Mouse (Mus musculus): ENCODE measurements around the gene Hoxd3. TPM values are rescaled to one million over a fixed set of nuclear protein-coding genes. Genes with fewer than 3 reads are reported as not detected.

Gene Hoxd3
- polyA plus RNA-seq, 1 experiment from 2014 or later = 0.08 TPM

GRCm38 (mm10) chr2:74676376-74677052, 35.2 kb upstream of the Hoxd3 start:
- ATAC-seq (replicated peaks; ENCODE audit: low FRiP score) (no peak), DNase-seq (ENCODE audit: low spot score) (peak; percentile 50)
- WGBS = under 1% methylated on average over 9 of the region's 9 CpGs

GRCm38 (mm10) chr2:74677106-74677505, 34.6 kb upstream of the Hoxd3 start:
- ATAC-seq (replicated peaks; ENCODE audit: low FRiP score) (no peak), DNase-seq (ENCODE audit: low spot score) (no peak)
- Histone ChIP-seq H3K4me2 (ENCODE audit: low read depth, low read length, severe bottlenecking) (no peak overlapping the region), H3K9ac (ENCODE audit: low read length) (no peak overlapping the region), H3K4me3 (ENCODE audit: low read depth, low read length) (no peak overlapping the region), H3K27ac (ENCODE audit: low read depth, low read length) (no peak overlapping the region), H3K9me3 (ENCODE audit: control insufficient read depth, low read length) (no peaks in the 10 kb centered on the region), H3K4me1 (replicated peaks; ENCODE audit: control insufficient read depth, insufficient read depth, low read length) (peaks cover 6% of the 10 kb centered on the region; the same call in 1 of the 2 replicates), H3K27me3 (ENCODE audit: control insufficient read depth, insufficient read depth, low read length) (peaks cover 100% of the 10 kb centered on the region), H3K36me3 (ENCODE audit: control insufficient read depth, insufficient read depth, low read length) (no peaks in the 10 kb centered on the region)
- 9% methylated on average over 2 of the region's 2 CpGs for WGBS

More at GRCm38 (mm10) chr2:74676376-74677052, 35.2 kb upstream of the Hoxd3 start:
- no peaks in the 10 kb centered on the region for H3K36me3 ChIP-seq (ENCODE audit: control insufficient read depth, insufficient read depth, low read length)
- H3K4me3 ChIP-seq (ENCODE audit: low read depth, low read length) = no peak overlapping the region
- no peak overlapping the region for H3K27ac ChIP-seq (ENCODE audit: low read depth, low read length)
- H3K4me1 ChIP-seq (replicated peaks; ENCODE audit: control insufficient read depth, insufficient read depth, low read length) = peaks cover 4% of the 10 kb centered on the region; the same call in 1 of the 2 replicates
- H3K9ac ChIP-seq (ENCODE audit: low read length) = no peak overlapping the region
- no peaks in the 10 kb centered on the region for H3K9me3 ChIP-seq (ENCODE audit: control insufficient read depth, low read length)
- H3K27me3 ChIP-seq (ENCODE audit: control insufficient read depth, insufficient read depth, low read length) = peaks cover 100% of the 10 kb centered on the region
- H3K4me2 ChIP-seq (ENCODE audit: low read depth, low read length, severe bottlenecking) = no peak overlapping the region

GRCm38 (mm10) chr2:74678891-74679595, 32.7 kb upstream of the Hoxd3 start, which contains the start of gene Hoxd11:
Gene Hoxd11, plus strand, starts transcription at chr2:74679557.
- no peak for ATAC-seq (replicated peaks; ENCODE audit: low FRiP score)
- Histone ChIP-seq H3K27ac (ENCODE audit: low read depth, low read length) (no peak within 1 kb of the TSS), H3K4me1 (replicated peaks; ENCODE audit: control insufficient read depth, insufficient read depth, low read length) (peaks cover 5% of the 10 kb centered on the region; the same call in 1 of the 2 replicates), H3K4me2 (ENCODE audit: low read depth, low read length, severe bottlenecking) (no peak within 1 kb of the TSS), H3K9ac (ENCODE audit: low read length) (no peak within 1 kb of the TSS), H3K36me3 (ENCODE audit: control insufficient read depth, insufficient read depth, low read length) (no peaks in the 10 kb centered on the region), H3K9me3 (ENCODE audit: control insufficient read depth, low read length) (no peaks in the 10 kb centered on the region), H3K4me3 (ENCODE audit: low read depth, low read length) (no peak within 1 kb of the TSS), H3K27me3 (ENCODE audit: control insufficient read depth, insufficient read depth, low read length) (peaks cover 100% of the 10 kb centered on the region)
- peak; percentile 54 for DNase-seq (ENCODE audit: low spot score)
- 2% methylated on average over 15 of the region's 15 CpGs for WGBS

GRCm38 (mm10) chr2:74679596-74679971, 32.1 kb upstream of the Hoxd3 start:
- under 1% methylated on average over 26 of the region's 26 CpGs for WGBS
- H3K27ac ChIP-seq (ENCODE audit: low read depth, low read length) = no peak overlapping the region
- DNase-seq (ENCODE audit: low spot score) (no peak), ATAC-seq (replicated peaks; ENCODE audit: low FRiP score) (no peak)
- peaks cover 5% of the 10 kb centered on the region; the same call in 1 of the 2 replicates for H3K4me1 ChIP-seq (replicated peaks; ENCODE audit: control insufficient read depth, insufficient read depth, low read length)
- no peak overlapping the region for H3K4me3 ChIP-seq (ENCODE audit: low read depth, low read length)
- no peaks in the 10 kb centered on the region for H3K36me3 ChIP-seq (ENCODE audit: control insufficient read depth, insufficient read depth, low read length)
- no peak overlapping the region for H3K4me2 ChIP-seq (ENCODE audit: low read depth, low read length, severe bottlenecking)
- no peaks in the 10 kb centered on the region for H3K9me3 ChIP-seq (ENCODE audit: control insufficient read depth, low read length)
- peaks cover 100% of the 10 kb centered on the region for H3K27me3 ChIP-seq (ENCODE audit: control insufficient read depth, insufficient read depth, low read length)
- no peak overlapping the region for H3K9ac ChIP-seq (ENCODE audit: low read length)

- Histone ChIP-seq H3K27ac (ENCODE audit: low read depth, low read length) (no peak overlapping the region), H3K27me3 (ENCODE audit: control insufficient read depth, insufficient read depth, low read length) (peaks cover 100% of the 10 kb centered on the region), H3K4me3 (ENCODE audit: low read depth, low read length) (no peak overlapping the region), H3K9ac (ENCODE audit: low read length) (no peak overlapping the region), H3K36me3 (ENCODE audit: control insufficient read depth, insufficient read depth, low read length) (no peaks in the 10 kb centered on the region), H3K9me3 (ENCODE audit: control insufficient read depth, low read length) (no peaks in the 10 kb centered on the region), H3K4me1 (replicated peaks; ENCODE audit: control insufficient read depth, insufficient read depth, low read length) (peaks cover 5% of the 10 kb centered on the region; the same call in 1 of the 2 replicates), H3K4me2 (ENCODE audit: low read depth, low read length, severe bottlenecking) (no peak overlapping the region)
- WGBS = 2% methylated on average over 22 of the region's 23 CpGs
- peak; percentile 49 for DNase-seq (ENCODE audit: low spot score)
- no peak for ATAC-seq (replicated peaks; ENCODE audit: low FRiP score)
Measured at GRCm38 (mm10) chr2:74679980-74680379, 31.7 kb upstream of the Hoxd3 start.

- no peak overlapping the region for H3K27ac ChIP-seq (ENCODE audit: low read depth, low read length)
- peaks cover 100% of the 10 kb centered on the region for H3K27me3 ChIP-seq (ENCODE audit: control insufficient read depth, insufficient read depth, low read length)
- no peak overlapping the region for H3K9ac ChIP-seq (ENCODE audit: low read length)
- WGBS = 3% methylated on average over 21 of the region's 21 CpGs
- H3K36me3 ChIP-seq (ENCODE audit: control insufficient read depth, insufficient read depth, low read length) = no peaks in the 10 kb centered on the region
- no peak overlapping the region for H3K4me3 ChIP-seq (ENCODE audit: low read depth, low read length)
- H3K4me2 ChIP-seq (ENCODE audit: low read depth, low read length, severe bottlenecking) = no peak overlapping the region
- peaks cover 5% of the 10 kb centered on the region; the same call in 1 of the 2 replicates for H3K4me1 ChIP-seq (replicated peaks; ENCODE audit: control insufficient read depth, insufficient read depth, low read length)
- ATAC-seq (replicated peaks; ENCODE audit: low FRiP score) (no peak), DNase-seq (ENCODE audit: low spot score) (peak; percentile 55)
- no peaks in the 10 kb centered on the region for H3K9me3 ChIP-seq (ENCODE audit: control insufficient read depth, low read length)
Measured at GRCm38 (mm10) chr2:74680561-74681398, 30.9 kb upstream of the Hoxd3 start.

GRCm38 (mm10) chr2:74681594-74682531, 29.9 kb upstream of the Hoxd3 start:
- H3K36me3 ChIP-seq (ENCODE audit: control insufficient read depth, insufficient read depth, low read length) = no peaks in the 10 kb centered on the region
- no peak overlapping the region for H3K9ac ChIP-seq (ENCODE audit: low read length)
- under 1% methylated on average over 77 of the region's 78 CpGs for WGBS
- peaks cover 97% of the 10 kb centered on the region for H3K27me3 ChIP-seq (ENCODE audit: control insufficient read depth, insufficient read depth, low read length)
- no peak overlapping the region for H3K4me2 ChIP-seq (ENCODE audit: low read depth, low read length, severe bottlenecking)
- H3K4me1 ChIP-seq (replicated peaks; ENCODE audit: control insufficient read depth, insufficient read depth, low read length) = peaks cover 5% of the 10 kb centered on the region; the same call in 1 of the 2 replicates
- no peak overlapping the region for H3K27ac ChIP-seq (ENCODE audit: low read depth, low read length)
- ATAC-seq (replicated peaks; ENCODE audit: low FRiP score) (0 out of 2 replicates have a peak, but pooled peaks have one; percentile 15), DNase-seq (ENCODE audit: low spot score) (peak; percentile 71)
- no peaks in the 10 kb centered on the region for H3K9me3 ChIP-seq (ENCODE audit: control insufficient read depth, low read length)
- 0 out of 2 replicates have a peak overlapping the region, but pooled peaks have one; percentile 10 for H3K4me3 ChIP-seq (ENCODE audit: low read depth, low read length)

Data from forebrain, embryonic 11.5 days (tissue).